Mouse (Mus musculus): ENCODE measurements around the gene Hipk4.

GRCm38 (mm10) chr7:27480506-27480905, 42.6 kb upstream of the Hipk4 start:
- TF ChIP-seq CTCF (IDR thresholded peaks at IDR 0.05; ENCODE audit: low read depth) (no peak), EP300 (optimal IDR thresholded peaks at IDR 0.05) (no peak)
